Mouse (Mus musculus) hindbrain, postnatal 0 days (tissue): ENCODE data around the gene Rnaseh2a. TPM values are rescaled to one million over a fixed set of nuclear protein-coding genes. Genes with fewer than 3 reads are reported as not detected.

Source experiments
- ATAC-seq: fragments of 200-750 bp; cut with Nextera tagmentation; 2 replicates; pipeline ENCODE4 v1.8.0; 2017; ENCODE audit warnings: mild to moderate bottlenecking, moderate TSS enrichment, moderate library complexity
- DNase-seq: peaks from one replicate; pipeline ENCODE4 v3.0.0-alpha.2; 2015; ENCODE audit warnings: low spot score
- H3K27ac ChIP-seq: fragments of 300-500 bp; sonication (generic); 2 replicates; pipeline ENCODE4 v1.5.1; 2014; ENCODE audit warnings: mild to moderate bottlenecking
- H3K27me3 ChIP-seq: fragments of 300-500 bp; sonication (generic); 2 replicates; pipeline ENCODE4 v1.6.1; 2014; ENCODE audit warnings: low read length, mixed read lengths; ENCODE audit not compliant: insufficient read depth
- H3K36me3 ChIP-seq: fragments of 300-500 bp; sonication (generic); 2 replicates; pipeline ENCODE4 v1.6.1; 2014; ENCODE audit warnings: low read length, mixed read lengths; ENCODE audit not compliant: insufficient read depth
- H3K4me1 ChIP-seq: fragments of 300-500 bp; sonication (generic); 2 replicates; pipeline ENCODE4 v1.6.1; 2014; ENCODE audit warnings: antibody characterized with exemption, low read length, mixed read lengths; ENCODE audit not compliant: insufficient read depth
- H3K4me2 ChIP-seq: fragments of 300-500 bp; sonication (generic); 2 replicates; pipeline ENCODE4 v1.6.1; 2014; ENCODE audit warnings: low read depth, mild to moderate bottlenecking, low read length, moderate library complexity, mixed read lengths
- H3K4me3 ChIP-seq: fragments of 300-500 bp; sonication (generic); 2 replicates; pipeline ENCODE4 v1.5.1; 2014; ENCODE audit warnings: low read length
- H3K9ac ChIP-seq: fragments of 300-500 bp; sonication (generic); replicated peaks from 2 replicates; pipeline ENCODE4 v1.6.1; 2014; ENCODE audit warnings: mild to moderate bottlenecking, low read length, moderate library complexity, mixed read lengths
- H3K9me3 ChIP-seq: fragments of 300-500 bp; sonication (generic); 2 replicates; pipeline ENCODE4 v1.6.1; 2016; ENCODE audit warnings: low read length, mixed read lengths
- CTCF ChIP-seq: IDR thresholded peaks from 2 replicates; pipeline ENCODE4 v1.5.1; 2016; ENCODE audit warnings: antibody characterized with exemption, control low read depth, low read depth
- WGBS: fragments of 180-500 bp; shearing (Covaris S2); extraction: QIAGEN DNeasy Blood & Tissue Kit; methylation state at CpG from one replicate; pipeline ENCODE4 v1.1.7; 2014; 5-methylcytosine and 5-hydroxymethylcytosine counted together
- polyA plus RNA-seq: library from polyadenylated mRNA; unstranded; fragments of >200 nt; fragmentation: Nextera tagmentation; extraction: Ambion mirVana; gene quantifications from 2 replicates; pipeline ENCODE4 v1.2.1, GENCODE M21; 2015
- total RNA-seq: library from RNA; depleted of rRNA; stranded (reverse); fragments of >200 nt; gene quantifications from 2 replicates; pipeline ENCODE4 v1.2.3, GENCODE M21; 2014

The Rnaseh2a gene
- total and polyA plus RNA-seq, 2 experiments from 2014 or later = 45.9 to 59.0 TPM

DNA sequence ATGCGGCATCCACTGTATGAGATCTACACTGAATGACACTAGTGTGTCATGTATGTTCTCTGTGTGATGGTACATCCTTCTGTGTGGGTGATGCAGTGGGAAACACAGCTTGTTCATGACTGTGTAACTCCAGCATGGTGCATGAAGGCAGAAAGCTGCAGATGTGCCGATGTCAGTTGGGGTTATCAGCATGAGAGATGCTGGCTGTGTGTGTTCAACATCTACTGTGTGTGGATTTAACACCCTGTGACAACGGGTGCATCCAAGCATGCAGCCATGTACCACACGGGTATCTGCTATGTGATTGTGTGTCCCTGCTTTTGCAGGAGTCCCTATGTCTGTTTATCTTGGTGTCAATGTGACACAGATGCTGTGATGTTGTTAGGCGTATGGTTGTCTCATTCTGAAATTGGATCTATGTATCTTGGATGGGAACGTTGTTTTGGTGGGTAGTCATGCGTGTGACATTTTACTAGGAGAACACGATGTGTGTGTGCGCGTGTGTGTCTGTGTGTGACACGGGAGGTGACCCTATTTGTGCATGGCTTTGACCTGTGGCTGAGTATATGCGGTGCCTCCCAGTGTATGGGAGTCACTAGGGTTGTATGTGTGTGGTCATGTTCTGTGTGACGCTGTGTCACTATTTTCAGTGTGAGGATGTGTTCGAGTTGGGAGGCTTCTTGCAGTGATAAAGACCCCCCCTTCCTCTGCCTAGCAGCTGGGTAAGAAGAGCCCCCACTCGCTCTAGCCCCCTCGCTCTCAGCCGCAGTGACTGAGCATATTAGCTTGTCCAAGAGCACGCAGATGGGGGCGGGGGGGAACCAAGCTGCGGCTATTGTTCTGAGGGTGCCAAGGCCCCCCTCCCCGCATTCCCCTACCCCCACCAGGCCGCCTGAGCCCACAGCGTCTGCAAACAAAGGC, 33.3 kb downstream of the Rnaseh2a start:
- Histone ChIP-seq H3K4me1 (peaks cover 22% of the 10 kb centered on the region), H3K36me3 (no peaks in the 10 kb centered on the region), H3K27me3 (no peaks in the 10 kb centered on the region), H3K9me3 (no peaks in the 10 kb centered on the region), H3K9ac (peak overlapping the region; percentile 95), H3K27ac (peak overlapping the region; percentile 95), H3K4me2 (peak overlapping the region; percentile 71), H3K4me3 (peak overlapping the region; percentile 84)
- peak; percentile 54 for ATAC-seq
- WGBS = 11% methylated on average over 22 of the region's 23 CpGs
- no peak for TF ChIP-seq CTCF
- peak; percentile 61 for DNase-seq

DNA sequence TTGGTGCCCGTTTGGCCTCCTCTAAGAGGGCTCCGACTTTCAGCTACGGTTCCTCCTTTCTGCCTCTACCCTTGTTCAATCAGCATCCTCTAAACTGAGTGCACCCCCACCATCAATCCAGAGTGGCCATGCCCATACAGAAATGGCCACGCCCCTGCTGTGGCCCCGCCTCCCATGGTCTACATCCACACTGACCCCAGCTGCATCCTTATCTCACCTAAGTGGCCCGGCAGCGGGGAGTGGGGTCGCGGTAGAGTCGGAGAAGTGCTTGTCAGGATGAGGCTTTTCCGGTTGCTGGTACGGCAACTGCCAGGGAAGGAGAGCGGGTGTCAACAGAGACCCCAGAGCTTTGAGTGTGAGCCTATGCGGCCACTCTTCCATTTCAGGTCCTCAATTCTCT, 34.1 kb downstream of the Rnaseh2a start:
- peak overlapping the region; percentile 71 for H3K4me2 ChIP-seq
- WGBS = 4% methylated on average over 14 of the region's 14 CpGs
- ATAC-seq (no peak; the same call in 1 of the 2 replicates), DNase-seq (peak; percentile 48)
- peak overlapping the region; percentile 95 for H3K9ac ChIP-seq
- H3K4me1 ChIP-seq = peaks cover 22% of the 10 kb centered on the region
- no peaks in the 10 kb centered on the region for H3K9me3 ChIP-seq
- peak overlapping the region; percentile 95 for H3K27ac ChIP-seq
- TF ChIP-seq CTCF = no peak
- H3K27me3 ChIP-seq = no peaks in the 10 kb centered on the region
- peak overlapping the region; percentile 84 for H3K4me3 ChIP-seq
- H3K36me3 ChIP-seq = 0 out of 2 replicates have a peak, but pooled peaks cover under 1% of the 10 kb centered on the region

DNA sequence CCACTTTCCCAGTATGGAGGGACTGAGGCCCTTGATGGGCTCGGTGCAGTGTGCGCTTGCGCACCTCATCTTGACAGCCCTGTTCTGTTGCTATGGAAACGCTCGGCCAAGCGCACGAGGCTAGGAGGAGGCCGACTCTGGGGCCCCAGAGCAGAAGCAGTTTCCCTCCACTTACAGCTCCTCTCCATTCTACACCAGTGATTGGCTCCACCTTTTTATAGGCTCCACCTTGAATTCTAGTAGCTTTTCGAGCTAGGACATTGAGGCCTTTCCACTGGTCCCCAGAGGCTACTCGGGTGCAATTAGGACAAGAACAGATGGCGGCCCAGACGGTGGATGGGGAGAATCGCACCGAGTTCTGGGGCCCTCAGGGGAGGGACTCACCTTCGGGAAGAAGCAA, 34.7 kb downstream of the Rnaseh2a start:
- 1% methylated on average over 15 of the region's 15 CpGs for WGBS
- DNase-seq = peak; percentile 94
- TF ChIP-seq CTCF = no peak
- Histone ChIP-seq H3K9ac (peak overlapping the region; percentile 95), H3K4me1 (peaks cover 22% of the 10 kb centered on the region), H3K4me3 (peak overlapping the region; percentile 84), H3K36me3 (peaks cover 7% of the 10 kb centered on the region; the same call in 1 of the 2 replicates), H3K27ac (peak overlapping the region; percentile 95; the same call in 1 of the 2 replicates), H3K4me2 (peak overlapping the region; percentile 71), H3K9me3 (no peaks in the 10 kb centered on the region), H3K27me3 (no peaks in the 10 kb centered on the region)
- ATAC-seq = peak; percentile 68

DNA sequence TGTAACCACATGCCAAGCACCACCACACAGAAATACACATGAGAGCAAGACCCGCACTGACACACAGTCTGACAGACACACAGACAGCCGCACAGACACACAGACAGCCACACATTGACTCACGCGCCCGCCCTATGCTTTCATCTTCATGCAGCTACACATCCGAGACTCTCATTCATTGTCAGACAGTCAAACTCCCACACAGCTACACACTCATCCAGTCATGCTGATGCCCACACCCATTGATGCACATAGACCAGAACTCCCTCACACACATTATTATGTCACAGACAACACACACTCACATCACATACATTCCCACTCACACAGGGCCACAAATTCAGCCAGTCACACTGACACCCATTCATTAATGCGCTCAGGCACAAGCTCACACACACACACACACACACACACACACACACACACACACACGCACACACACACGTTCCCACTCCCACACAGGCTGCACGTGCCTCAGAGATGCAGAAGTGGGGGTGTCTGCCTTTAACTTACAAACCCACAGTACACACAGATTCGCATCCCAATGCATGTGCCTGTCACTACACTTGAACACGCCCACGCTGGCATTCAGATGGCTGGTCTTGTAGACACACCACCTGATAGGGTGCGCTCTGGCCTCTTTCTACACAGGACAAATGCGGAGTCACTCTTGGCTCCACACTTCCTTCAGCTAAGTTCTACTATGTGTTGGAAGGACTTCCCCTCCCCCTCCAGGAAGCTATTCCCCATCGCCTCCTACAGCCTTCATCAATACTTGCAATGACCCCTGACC, 35.6 kb downstream of the Rnaseh2a start:
- Histone ChIP-seq H3K9me3 (no peaks in the 10 kb centered on the region), H3K27ac (no peak overlapping the region), H3K9ac (no peak overlapping the region), H3K4me2 (peak overlapping the region; percentile 71), H3K4me1 (peaks cover 22% of the 10 kb centered on the region), H3K4me3 (peak overlapping the region; percentile 84), H3K27me3 (no peaks in the 10 kb centered on the region), H3K36me3 (peaks cover 7% of the 10 kb centered on the region; the same call in 1 of the 2 replicates)
- no peak for ATAC-seq
- no peak for DNase-seq
- no peak for TF ChIP-seq CTCF
- WGBS = 83% methylated on average over 16 of the region's 16 CpGs

DNA sequence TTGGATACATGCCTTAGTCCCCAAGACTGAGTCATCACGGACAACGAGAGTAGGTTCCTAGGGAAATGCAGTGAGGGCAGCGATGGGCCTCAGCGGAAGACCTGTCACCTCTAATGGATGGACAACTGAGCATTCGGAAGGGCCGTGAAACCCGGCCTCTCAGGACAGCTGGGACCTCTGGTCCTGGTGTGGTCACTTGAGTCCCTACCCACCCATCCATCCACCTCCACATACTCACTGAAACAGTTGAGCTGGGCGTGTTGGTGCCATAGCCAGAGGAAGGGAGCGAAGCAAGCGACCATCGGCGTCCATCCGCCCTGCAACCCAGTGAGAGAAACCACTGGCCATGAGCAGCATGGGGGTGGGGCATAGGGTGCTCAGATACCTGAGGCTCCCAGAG, 39.0 kb downstream of the Rnaseh2a start:
- Histone ChIP-seq H3K4me1 (peaks cover 19% of the 10 kb centered on the region), H3K36me3 (peaks cover 23% of the 10 kb centered on the region; the same call in 1 of the 2 replicates), H3K27ac (no peak overlapping the region), H3K4me2 (no peak overlapping the region), H3K27me3 (no peaks in the 10 kb centered on the region), H3K4me3 (no peak overlapping the region), H3K9ac (no peak overlapping the region), H3K9me3 (no peaks in the 10 kb centered on the region)
- DNase-seq (no peak), ATAC-seq (no peak)
- 91% methylated on average over 13 of the region's 13 CpGs for WGBS
- TF ChIP-seq CTCF = no peak
